Mouse (Mus musculus) layer of hippocampus, adult 2 months (tissue): ENCODE measurements around the gene Lhx3. TPM values are rescaled to one million over a fixed set of nuclear protein-coding genes. Genes with fewer than 3 reads are reported as not detected.
A peak's percentile ranks its signal among the peaks of the same experiment; 100 is the strongest.

Experiments
- DNase-seq, 2 experiments: peaks; one replicate each; pipeline ENCODE4 v3.0.0; 2022; ENCODE audit warnings: low spot score in 2 of 2
- H3K27ac ChIP-seq: fragments of 200-600 bp; 2 replicates; pipeline ENCODE4 v1.8.1; 2022
- H3K4me3 ChIP-seq: fragments of 200-600 bp; 2 replicates; pipeline ENCODE4 v1.8.1; 2022; ENCODE audit warnings: mild to moderate bottlenecking
- CTCF ChIP-seq: fragments of 200-600 bp; conservative IDR thresholded peaks from 2 replicates; pipeline ENCODE4 v1.8.1; 2022; ENCODE audit warnings: antibody characterized with exemption, mild to moderate bottlenecking, moderate library complexity
- total RNA-seq, 2 experiments: library from RNA; stranded (reverse); gene quantifications; 2 replicates each; pipeline ENCODE4 v1.2.3; 2021

Lhx3 gene
- total RNA-seq, 2 experiments from 2014 or later: not detected

GRCm38 (mm10) chr2:26188517-26188916 lies 19.6 kb downstream of the Lhx3 start:
- H3K4me3 ChIP-seq: no peak overlapping the region
- no peak for DNase-seq
- no peak for TF ChIP-seq CTCF
- no peak overlapping the region for H3K27ac ChIP-seq

GRCm38 (mm10) chr2:26184352-26184751 lies 23.7 kb downstream of the Lhx3 start:
- no peak overlapping the region for H3K27ac ChIP-seq
- no peak for TF ChIP-seq CTCF
- no peak for DNase-seq
- no peak overlapping the region for H3K4me3 ChIP-seq

- DNase-seq: peak in 1 of 2 experiments; percentile 47
- no peak overlapping the region for H3K4me3 ChIP-seq
- H3K27ac ChIP-seq: no peak overlapping the region
- peak; percentile 83 for TF ChIP-seq CTCF
Observed at GRCm38 (mm10) chr2:26182646-26183045, 25.4 kb downstream of the Lhx3 start.

GRCm38 (mm10) chr2:26177189-26177588 lies 30.9 kb downstream of the Lhx3 start:
- DNase-seq: no peak
- Histone ChIP-seq H3K4me3 (no peak overlapping the region), H3K27ac (no peak overlapping the region)
- TF ChIP-seq CTCF: no peak

GRCm38 (mm10) chr2:26176731-26177130 lies 31.4 kb downstream of the Lhx3 start:
- Histone ChIP-seq H3K27ac (no peak overlapping the region), H3K4me3 (no peak overlapping the region)
- no peak for TF ChIP-seq CTCF
- DNase-seq: no peak

GRCm38 (mm10) chr2:26175191-26175590 lies 32.9 kb downstream of the Lhx3 start:
- Histone ChIP-seq H3K27ac (no peak overlapping the region), H3K4me3 (no peak overlapping the region)
- no peak for DNase-seq
- TF ChIP-seq CTCF: no peak

- no peak overlapping the region for H3K4me3 ChIP-seq
- no peak for TF ChIP-seq CTCF
- no peak overlapping the region for H3K27ac ChIP-seq
- no peak for DNase-seq
Observed at GRCm38 (mm10) chr2:26172166-26172565, 35.9 kb downstream of the Lhx3 start.

GRCm38 (mm10) chr2:26170376-26170775 lies 37.7 kb downstream of the Lhx3 start:
- TF ChIP-seq CTCF: no peak
- H3K27ac ChIP-seq: no peak overlapping the region
- H3K4me3 ChIP-seq: no peak overlapping the region
- no peak for DNase-seq

GRCm38 (mm10) chr2:26168843-26169579 lies 39.1 kb downstream of the Lhx3 start:
- no peak overlapping the region for H3K27ac ChIP-seq
- TF ChIP-seq CTCF: no peak
- DNase-seq: no peak
- no peak overlapping the region for H3K4me3 ChIP-seq

GRCm38 (mm10) chr2:26166890-26167289 lies 41.2 kb downstream of the Lhx3 start:
- Histone ChIP-seq H3K4me3 (no peak overlapping the region), H3K27ac (no peak overlapping the region)
- no peak for DNase-seq
- TF ChIP-seq CTCF: no peak

- no peak overlapping the region for H3K4me3 ChIP-seq
- H3K27ac ChIP-seq: no peak overlapping the region
- TF ChIP-seq CTCF: no peak
- DNase-seq: no peak
Observed at GRCm38 (mm10) chr2:26158064-26158463, 50.0 kb downstream of the Lhx3 start.

GRCm38 (mm10) chr2:26156191-26156977 lies 51.7 kb downstream of the Lhx3 start:
- no peak for DNase-seq
- Histone ChIP-seq H3K27ac (no peak overlapping the region), H3K4me3 (no peak overlapping the region)
- TF ChIP-seq CTCF: peak; percentile 17

- TF ChIP-seq CTCF: no peak
- H3K4me3 ChIP-seq: no peak overlapping the region
- no peak for DNase-seq
- no peak overlapping the region for H3K27ac ChIP-seq
Observed at GRCm38 (mm10) chr2:26155737-26156136, 52.4 kb downstream of the Lhx3 start.

- H3K27ac ChIP-seq: no peak overlapping the region
- no peak overlapping the region for H3K4me3 ChIP-seq
- no peak for DNase-seq
- no peak for TF ChIP-seq CTCF
Observed at GRCm38 (mm10) chr2:26154586-26154985, 53.5 kb downstream of the Lhx3 start.
